Mouse (Mus musculus) skeletal muscle tissue, adult 2 months (tissue): ENCODE measurements at regions not wholly inside any gene's neighbourhood (a gene's known extent, or its start where the extent isn't known, plus 50 kb on each side); places are given as distances from the start of the nearest gene placed in this dataset.

Source experiments
- DNase-seq: peaks from one replicate; pipeline ENCODE4 v3.0.0-alpha.2; 2012; ENCODE audit warnings: low read depth, low spot score

DNA sequence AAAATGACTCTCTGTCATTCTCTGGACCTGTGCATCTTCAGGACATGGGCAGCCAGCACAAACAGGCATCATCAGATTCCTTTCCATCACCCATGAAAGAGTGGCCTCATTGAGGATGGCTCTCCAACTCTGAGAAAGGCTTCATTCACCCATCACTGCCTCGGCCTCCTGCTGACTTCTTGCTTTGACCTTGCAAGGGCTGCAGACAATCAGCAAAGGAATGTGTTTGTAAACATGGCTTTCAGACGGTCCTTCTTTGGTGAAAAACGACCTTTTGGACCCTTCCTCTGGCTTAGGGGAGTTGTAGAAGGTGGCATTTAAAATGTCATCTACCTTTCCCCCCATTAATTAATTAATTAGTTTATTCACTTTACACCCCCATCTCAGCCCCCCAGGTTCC, 134.3 kb downstream of the Moxd1 start:
- DNase-seq, result no peak

DNA sequence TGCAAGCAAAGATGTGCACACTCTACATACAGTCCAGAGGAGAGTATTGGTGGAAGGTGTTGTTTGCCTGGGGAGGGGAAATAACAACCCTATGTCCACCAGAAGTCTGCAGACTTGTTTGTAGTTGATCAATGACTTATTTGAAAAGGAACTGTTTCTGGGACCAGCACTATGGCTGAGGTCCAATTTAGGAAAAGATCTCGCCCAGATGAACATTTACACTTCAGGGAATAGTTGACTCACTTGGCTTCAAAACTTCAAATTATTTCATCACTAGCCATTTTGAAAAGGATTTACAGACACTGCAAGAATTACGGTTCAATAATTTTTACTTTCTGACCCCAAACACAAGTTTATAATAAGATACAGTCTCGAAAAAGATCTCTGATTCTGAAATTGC, 138.1 kb downstream of the Moxd1 start:
- DNase-seq, result peak; percentile 59

DNA sequence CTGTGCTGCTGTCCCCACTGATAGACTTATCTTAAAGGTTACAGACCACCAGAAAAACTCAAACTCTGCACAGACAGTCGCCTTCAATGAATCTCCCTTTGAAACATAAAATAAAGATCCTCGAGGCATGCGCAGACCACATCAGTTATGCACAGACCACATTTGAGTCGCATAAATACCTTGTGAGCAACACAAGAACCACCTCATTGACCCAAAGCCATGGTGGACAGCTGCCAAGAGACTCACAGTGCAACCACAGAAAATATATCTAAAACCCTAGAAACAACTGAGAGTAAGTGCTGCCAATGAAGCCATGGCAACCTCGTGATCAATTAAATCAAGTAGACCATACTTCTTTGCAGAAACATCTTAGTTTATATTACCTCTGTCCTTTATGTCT, 142.1 kb downstream of the Moxd1 start:
- DNase-seq, result no peak

DNA sequence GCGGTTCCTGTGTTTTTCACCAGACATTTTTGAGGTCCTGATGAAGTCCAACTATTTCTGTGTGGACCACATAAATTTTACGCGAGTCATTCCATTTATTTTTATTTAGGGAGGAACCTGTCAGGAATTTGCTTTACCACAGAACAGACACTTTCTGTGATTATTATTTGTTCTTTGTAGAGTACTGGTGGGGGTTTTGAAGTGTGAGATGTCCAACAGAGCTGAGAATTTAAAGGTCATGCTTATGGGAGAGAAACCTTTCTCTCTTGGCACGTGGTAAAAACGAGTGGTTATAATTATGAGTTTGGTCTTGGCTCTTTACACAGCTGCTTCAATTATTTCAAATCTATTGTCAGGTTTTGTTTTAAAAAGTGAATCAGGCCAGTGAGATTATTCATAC, 143.7 kb downstream of the Moxd1 start:
- DNase-seq, result no peak

DNA sequence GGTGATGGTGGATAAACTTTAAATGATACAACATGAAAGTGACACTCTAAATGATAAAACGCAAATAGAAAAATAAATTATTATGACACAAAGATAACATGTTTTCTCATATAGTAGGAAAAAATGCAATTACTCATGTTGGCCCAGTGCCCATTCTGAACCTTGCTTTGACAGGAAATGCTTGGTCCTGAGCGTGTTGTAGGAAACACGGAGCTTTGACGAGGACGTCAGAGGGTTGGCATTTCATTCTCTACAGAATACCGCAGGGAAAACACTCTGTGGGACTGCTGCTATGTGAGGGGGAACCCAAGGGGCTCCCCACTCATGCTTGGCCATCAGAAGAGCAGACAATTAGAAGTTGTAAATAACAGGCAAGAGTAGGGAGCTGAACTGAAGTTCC, 150.6 kb downstream of the Moxd1 start:
- DNase-seq, result no peak

DNA sequence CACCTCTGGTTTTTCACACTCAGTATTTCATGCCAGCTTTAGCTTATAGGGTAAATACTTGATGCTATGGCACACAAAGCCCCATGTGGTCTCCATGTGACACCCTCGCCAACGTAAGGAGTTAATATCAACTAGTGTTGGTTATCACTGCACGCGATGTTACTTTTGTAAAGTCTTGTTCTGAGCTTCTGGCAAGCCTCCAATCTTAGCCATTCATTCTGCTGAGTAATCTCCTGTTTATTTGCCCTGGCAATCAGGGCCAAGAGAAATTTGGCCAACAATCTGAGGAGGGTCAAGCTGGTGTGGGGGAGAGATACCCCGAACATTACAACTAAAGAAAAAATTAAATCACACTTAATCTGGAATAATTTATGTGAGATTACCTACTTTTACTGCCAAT, 156.0 kb downstream of the Moxd1 start:
- no peak for DNase-seq

DNA sequence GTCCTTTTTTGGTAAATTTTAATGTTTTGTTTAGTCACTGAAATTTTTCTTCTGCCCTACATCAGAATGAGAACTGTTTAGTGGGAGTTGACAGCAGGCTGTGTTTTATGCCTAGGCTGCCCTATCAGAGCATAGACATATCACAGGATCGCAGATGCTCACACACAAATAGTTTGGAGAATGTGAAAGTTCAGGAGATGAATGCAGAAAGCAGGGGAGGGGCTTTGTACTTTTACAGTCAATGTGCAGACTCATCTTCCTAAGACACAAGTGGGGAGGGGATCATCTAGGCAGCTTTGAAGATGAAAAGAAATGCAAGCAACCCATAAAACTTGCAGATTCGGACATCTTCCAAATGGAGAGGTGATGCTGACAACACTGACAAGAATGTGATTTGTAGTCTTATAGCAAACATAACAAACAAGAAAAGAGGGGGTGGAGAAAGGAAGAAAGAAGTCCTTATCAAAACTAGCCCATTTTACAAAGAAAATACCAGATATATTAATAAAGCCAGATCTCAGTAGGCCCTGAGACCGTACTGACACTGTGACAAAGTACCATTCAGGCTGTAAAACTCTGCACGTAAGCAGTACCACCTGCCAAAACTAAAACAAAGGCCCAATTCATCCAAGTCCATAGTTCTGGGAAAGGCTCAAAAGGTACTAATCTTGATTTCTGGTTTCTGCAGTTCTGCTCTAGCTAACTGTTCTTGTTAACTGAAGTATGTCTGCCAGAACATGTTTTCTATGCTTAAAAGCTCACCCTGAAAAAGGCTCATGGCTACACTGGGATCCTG, 157.4 kb downstream of the Moxd1 start:
- DNase-seq, result no peak

DNA sequence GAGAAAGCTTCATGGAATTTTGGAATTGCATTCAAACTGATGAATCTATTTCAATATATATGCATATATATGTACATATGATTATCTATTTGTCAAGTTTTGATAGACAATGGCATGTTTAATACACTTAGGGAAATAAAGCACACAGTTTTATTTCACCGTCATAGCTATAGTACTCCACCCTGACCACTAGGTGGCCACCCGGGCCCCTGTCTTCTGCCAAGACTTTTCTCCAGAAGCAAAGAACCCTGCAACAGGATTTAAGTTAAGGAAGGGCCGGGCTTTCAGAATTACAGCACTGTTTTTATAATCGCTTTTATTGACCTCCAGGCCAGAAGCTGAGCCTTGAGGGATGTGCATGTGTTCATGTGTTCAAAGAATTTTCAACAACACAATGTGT, 158.6 kb downstream of the Moxd1 start:
- no peak for DNase-seq

DNA sequence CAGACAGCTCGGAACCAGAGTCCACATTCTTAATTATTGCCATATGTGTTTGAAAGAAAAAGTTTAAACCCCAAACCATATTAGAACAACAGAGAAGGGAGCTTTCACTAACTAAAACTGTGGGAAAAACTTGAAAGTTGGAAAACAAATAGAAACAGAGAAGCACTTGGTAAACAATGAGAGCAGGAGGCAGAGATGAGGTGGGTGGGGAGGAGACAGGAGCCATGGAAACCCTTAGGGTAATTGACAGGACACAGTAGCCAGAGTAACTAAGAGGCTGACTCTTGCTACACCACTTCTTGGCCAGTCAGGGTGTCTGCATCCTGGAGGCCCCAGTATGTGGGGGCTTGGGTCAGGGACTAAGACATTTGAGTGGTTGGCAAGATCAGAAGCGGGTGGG, 160.7 kb downstream of the Moxd1 start:
- DNase-seq, result no peak

DNA sequence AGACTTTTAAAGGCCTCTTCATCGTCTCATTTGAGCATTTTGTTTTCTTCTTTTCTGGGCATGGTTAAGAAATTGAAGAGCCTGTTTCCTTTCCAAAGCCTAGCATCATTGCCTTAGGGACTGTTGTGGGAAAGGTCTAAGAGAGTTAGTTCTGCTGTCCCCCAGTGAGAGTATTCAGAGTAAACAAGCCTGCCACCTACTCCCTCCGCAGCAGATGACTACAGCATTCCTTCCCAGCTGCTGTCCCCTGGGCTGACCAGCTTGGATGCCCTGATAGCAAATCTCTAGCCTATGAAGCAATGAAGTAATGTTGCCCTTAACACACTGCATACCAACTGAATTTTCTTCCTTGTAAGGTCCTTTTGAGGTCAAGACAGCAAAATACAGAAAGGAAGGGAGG, 164.9 kb downstream of the Moxd1 start:
- DNase-seq, result peak; percentile 69

DNA sequence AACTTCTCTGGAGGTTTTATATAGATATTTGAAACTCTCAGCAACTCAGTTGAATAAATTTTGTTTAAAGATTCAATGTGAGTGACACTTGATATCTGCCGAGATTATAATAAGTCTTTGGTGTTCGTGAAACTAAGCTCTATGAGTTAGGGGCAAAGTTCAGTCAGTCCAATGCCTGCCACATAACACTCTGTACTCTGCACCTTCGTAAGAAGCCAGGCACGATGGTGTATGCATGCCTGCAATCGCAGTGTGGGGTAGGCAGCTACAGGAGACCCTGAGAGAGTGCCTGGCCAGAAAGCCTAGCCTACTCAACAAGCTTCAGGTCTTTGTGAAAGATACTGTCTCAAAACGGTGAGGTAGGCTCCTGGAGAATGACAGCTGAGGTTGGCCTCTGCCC, 167.7 kb downstream of the Moxd1 start:
- no peak for DNase-seq

DNA sequence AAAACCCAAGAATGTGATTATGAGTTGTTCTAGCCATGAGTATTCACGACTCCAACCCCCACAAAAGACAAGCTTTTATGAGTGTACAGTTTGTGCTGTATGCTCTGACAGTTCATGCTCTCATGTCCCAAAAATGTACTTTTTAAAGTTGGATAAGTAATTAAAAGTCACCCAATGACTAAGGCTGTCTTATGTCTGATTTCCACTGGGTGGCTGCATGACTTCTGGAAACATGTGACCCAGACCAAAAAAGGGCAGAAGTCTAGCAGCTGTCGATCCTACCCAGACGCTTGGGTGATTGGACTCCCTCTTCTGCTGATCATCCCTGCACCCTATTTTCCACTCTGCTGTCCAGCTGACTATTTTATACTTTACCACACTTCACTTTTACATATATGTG, 168.7 kb downstream of the Moxd1 start:
- no peak for DNase-seq

DNA sequence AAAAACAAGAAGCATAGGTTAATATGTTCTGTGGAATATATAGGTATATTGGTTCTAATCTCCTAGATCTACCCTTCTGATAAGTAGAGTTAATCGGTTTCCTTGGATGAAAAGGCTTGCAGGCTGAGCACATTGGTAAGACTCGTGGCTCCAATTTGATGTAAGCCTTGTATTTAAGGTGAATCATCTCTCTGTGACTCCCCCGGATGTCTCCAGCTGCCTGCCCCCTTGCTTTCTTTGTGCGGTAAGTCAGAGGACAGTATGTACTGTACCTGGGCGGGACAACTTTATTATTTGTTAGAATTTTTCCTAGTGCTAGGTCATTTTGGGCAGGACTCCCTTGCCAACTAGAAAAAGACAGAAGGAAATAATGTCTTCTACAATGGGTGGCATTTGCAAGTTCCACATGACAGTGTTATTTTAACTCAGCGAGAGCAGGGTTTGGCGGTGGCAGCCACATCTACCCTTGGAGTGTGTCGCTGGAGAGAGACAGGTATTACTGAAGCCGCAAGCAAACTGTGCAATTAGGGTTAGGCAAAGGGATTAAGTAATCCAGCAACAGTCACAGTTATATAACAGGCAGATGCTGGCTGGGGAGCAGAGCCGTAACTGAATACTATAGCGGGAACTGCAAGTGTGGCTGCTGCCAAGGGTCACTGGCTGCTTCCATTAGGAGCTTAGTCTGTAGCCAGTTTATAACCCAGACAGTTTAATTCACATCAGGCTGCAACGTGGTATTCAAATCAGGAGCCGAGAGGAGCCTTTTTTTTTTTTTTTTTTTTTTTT, 172.9 kb downstream of the Moxd1 start:
- DNase-seq, result peak; percentile 96

DNA sequence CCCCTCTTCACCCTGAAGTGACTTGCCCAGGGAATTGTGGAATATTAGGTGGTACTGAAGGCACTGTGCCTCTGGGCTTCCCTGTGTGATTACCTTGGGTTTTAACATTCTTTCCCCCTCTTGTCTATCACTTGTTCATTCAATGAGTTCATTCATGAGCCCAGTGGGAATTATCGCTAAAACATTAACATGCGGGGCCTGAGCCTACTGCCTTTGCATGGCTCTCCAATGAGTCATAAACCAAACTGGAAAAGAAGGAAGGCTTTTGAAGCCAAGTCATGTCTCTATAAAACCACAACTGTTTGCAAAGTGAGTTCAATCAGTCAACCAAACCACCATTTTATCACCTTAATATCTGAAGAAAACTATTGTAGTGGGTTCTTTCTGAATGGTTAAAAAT, 173.8 kb downstream of the Moxd1 start:
- DNase-seq, result peak; percentile 64

DNA sequence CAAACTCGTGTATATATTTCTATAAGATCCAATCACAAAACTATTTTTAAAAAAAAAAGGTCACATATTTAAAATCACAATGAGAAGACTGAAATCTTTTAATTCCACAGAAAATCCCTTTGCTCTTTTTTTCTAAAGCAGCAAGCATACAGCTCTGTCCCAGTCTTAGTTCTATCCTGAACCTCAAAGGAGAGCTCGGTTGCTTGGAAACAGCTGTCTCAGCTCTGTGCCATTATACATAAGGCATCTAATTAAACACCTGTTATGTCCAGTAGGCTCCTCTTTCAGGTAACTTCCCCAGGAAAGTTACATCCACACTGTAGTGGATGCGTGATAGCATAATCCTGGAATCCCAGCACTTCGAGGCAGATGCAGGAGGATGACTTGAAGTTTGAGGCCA, 181.5 kb downstream of the Moxd1 start:
- no peak for DNase-seq

DNA sequence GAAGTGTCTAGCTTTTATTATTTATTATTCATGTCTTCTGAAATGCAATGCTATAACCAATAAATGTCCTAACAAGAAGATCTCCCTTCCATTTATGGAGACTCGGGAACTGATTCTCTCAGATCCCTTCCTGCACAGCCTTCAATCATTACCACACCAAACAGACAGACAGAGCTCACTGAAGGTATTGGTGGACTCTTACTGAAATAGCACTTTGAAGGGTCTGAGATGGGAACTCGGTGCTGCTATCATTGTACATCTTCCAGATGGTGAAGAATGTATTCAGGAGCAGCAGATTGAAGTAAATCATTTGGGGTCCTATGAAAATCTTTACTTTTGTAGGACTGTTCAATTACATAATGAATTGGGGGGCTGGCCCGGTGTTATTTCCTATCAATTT, 183.6 kb downstream of the Moxd1 start:
- no peak for DNase-seq

DNA sequence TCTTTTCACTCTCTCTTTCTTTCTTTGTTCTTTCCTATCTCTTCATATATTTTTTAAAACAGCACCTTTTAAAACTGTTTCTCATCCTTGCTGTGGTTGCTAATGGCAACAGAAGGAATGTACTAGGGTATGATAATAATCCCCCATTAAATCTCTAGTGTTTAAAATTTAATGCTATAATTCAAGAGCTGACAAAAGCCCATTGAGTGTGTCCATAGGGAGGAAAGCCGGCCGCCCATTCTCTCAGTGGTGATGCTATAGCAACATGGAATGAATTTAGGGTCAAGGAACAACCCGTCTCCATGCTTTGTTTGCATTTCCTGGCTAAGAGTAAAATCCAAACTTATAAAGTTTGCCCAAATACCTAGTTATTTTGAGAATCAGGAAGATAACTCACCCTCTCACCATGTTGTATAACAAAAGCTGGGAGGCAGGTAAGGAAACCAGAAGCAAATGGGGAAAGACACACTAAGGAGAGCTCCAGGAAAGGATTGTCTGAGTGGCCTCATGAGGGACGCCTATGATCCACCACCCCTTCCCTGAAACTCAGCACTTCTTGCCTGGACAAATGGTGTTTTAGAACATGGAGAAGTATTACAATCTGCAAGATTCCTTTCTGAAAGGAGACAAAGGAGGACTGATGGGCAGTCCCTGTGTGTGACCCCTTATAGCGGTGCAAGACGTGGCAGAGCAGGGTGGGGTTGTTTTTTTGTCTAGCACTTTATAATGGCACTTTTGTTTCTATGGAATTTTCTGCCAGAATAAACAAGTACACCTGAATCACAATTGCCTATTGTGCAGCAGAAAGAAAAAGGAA, 184.3 kb downstream of the Moxd1 start:
- no peak for DNase-seq

DNA sequence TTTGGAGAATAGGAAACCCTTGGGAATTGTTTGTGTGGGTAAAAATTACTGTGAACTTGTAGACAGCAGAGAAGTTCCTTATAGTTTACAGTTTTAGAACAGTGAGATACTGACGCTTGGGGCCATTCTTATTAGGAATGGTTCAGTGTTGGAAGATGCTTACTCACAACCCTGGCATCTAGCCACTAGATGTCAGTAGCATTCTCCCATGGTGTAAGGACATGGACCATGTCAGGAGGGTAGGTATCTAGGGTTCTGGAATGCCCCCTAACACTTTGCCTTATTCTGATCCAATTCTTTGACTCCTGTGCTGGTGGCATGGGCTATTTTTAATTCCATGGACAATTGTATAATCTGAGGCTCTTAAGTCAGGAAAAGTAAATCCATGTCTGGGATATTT, 185.3 kb upstream of the Ccn2 start:
- DNase-seq, result no peak

DNA sequence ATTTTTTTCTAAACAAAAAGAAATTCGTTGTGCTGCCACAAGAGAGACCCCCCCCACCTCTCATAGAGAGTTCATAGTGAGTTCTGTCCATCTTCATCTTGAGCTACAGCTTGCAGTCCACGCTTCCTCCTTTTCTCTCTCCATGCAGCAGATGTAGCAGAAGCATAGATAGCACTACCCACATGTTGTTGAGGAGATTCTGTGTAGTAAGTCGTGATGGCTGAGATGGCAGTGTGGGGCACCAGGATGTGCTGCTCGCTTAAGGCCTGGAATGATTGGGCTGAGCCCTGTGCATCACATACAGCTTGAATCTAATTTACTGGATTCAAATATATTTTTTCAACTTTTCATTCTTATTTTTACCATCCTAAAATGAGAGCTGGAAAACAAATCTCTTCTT, 184.4 kb upstream of the Ccn2 start:
- DNase-seq, result no peak

DNA sequence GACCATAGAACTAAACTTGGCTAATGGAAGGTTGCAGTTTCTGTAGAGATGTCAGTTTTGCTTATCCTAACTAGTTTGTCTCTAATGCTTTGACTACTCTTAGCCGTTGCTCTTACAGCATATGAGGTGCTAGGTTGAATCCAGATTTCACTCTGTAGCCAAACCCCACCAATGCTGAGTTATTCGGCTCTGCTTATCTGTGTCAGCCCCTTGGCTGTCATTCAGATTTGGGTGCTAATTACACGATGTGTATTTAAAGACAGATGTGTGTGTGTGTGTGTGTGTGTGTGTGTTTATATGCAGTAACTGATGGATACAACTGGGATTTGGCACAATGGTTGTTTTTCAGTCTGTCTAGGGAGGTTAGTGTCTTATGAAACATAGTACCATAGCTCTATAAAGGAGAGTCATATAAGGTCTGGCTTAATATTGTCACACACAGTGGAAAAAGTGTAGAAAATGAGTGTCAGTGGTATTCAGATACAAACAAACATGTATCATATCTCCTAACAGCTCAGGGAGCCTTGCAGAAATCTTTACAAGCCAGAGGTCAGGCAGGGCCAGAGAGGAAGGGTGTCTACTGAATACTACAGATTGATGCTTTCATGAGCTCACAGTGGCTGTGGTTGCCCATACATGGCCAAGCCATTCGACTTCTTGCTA, 172.6 kb upstream of the Ccn2 start:
- no peak for DNase-seq

DNA sequence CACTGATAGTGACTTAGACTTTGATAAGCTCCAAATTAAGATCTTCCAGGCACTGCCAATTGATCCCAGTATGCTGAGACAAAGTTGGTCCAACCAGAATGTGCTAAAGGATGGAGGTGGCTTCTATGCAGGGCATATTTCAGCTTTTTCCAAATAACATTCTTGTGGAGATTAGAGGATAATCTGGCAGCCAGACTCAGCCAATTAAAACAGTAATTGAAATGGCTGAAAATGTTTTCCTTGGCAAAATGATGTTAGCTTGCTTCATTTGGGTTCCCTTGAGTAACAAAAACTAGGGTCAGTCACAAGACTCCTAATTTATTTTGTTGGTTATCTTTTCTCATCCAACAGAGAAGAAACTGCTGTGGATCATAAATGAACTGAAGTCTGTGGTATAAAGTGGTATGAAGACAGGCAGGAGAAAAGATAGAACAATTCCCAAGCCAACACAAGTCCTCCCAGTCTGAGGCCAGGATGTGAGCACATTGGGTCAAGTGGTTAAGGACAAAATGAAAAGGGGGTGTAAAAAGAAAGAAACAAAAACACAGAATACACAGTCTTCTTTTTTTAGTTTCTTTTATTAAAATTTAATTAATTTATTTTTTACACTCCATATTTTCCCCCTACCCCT, 161.4 kb upstream of the Ccn2 start:
- DNase-seq, result no peak
